Mouse (Mus musculus) lung, adult 18-20 months (tissue): ENCODE results near the gene Edem1.
"Not testable (repeated sequence)": the region's sequence is repeated elsewhere in the genome, so short reads cannot be mapped to it uniquely, and the experiment has no call there.

ENCODE experiments used
- DNase-seq, 2 experiments: peaks; one replicate each; pipeline ENCODE4 v3.0.0; 2022; ENCODE audit warnings: mixed read lengths in 2 of 2

The Edem1 gene

GRCm38 (mm10) chr6:108829386-108830370 lies 1.2 kb downstream of the Edem1 start:
- DNase-seq, result peak; percentile 63 to 75

GRCm38 (mm10) chr6:108832170-108832569 lies 3.7 kb downstream of the Edem1 start:
- DNase-seq, result no peak

- DNase-seq, result no peak
Measured at GRCm38 (mm10) chr6:108832989-108833388, 4.5 kb downstream of the Edem1 start.

GRCm38 (mm10) chr6:108833963-108834697 lies 5.7 kb downstream of the Edem1 start:
- no peak for DNase-seq

GRCm38 (mm10) chr6:108835765-108836691 lies 7.6 kb downstream of the Edem1 start:
- peak; percentile 75 to 80 for DNase-seq

GRCm38 (mm10) chr6:108837081-108837480 lies 8.6 kb downstream of the Edem1 start:
- DNase-seq, result no peak

- DNase-seq, result no peak
Measured at GRCm38 (mm10) chr6:108837958-108838357, 9.5 kb downstream of the Edem1 start.

GRCm38 (mm10) chr6:108839432-108839831 lies 11.0 kb downstream of the Edem1 start:
- DNase-seq, result no peak

GRCm38 (mm10) chr6:108840861-108841640 lies 12.6 kb downstream of the Edem1 start:
- no peak for DNase-seq

GRCm38 (mm10) chr6:108843664-108844063 lies 15.2 kb downstream of the Edem1 start:
- DNase-seq, result no peak

- DNase-seq, result no peak
Measured at GRCm38 (mm10) chr6:108844093-108844492, 15.7 kb downstream of the Edem1 start.

GRCm38 (mm10) chr6:108844771-108845170 lies 16.3 kb downstream of the Edem1 start:
- no peak for DNase-seq

GRCm38 (mm10) chr6:108852088-108852670 lies 23.7 kb downstream of the Edem1 start:
- no peak for DNase-seq

GRCm38 (mm10) chr6:108852986-108853385 lies 24.5 kb downstream of the Edem1 start:
- DNase-seq, result no peak

GRCm38 (mm10) chr6:108858583-108858982 lies 30.1 kb downstream of the Edem1 start:
- DNase-seq, result no peak

- no peak for DNase-seq
Measured at GRCm38 (mm10) chr6:108861226-108861625, 32.8 kb downstream of the Edem1 start.

- peak; percentile 29 to 38 for DNase-seq
Measured at GRCm38 (mm10) chr6:108862548-108862947, 34.1 kb downstream of the Edem1 start.

- DNase-seq, result no peak
Measured at GRCm38 (mm10) chr6:108866317-108866716, 37.9 kb downstream of the Edem1 start.

GRCm38 (mm10) chr6:108869031-108869430 lies 40.6 kb downstream of the Edem1 start:
- not testable (repeated sequence) for DNase-seq

- no peak for DNase-seq
Measured at GRCm38 (mm10) chr6:108870421-108870820, 42.0 kb downstream of the Edem1 start.

GRCm38 (mm10) chr6:108871251-108871650 lies 42.8 kb downstream of the Edem1 start:
- no peak for DNase-seq
